Mouse (Mus musculus): ENCODE measurements around the gene Ass1. TPM values are rescaled to one million over a fixed set of nuclear protein-coding genes. Genes with fewer than 3 reads are reported as not detected.
"Not testable (repeated sequence)": the region's sequence is repeated elsewhere in the genome, so short reads cannot be mapped to it uniquely, and the experiment has no call there.

The Ass1 gene
- polyA plus RNA-seq, 1 experiment from 2014 or later: 75.3 TPM

DNA sequence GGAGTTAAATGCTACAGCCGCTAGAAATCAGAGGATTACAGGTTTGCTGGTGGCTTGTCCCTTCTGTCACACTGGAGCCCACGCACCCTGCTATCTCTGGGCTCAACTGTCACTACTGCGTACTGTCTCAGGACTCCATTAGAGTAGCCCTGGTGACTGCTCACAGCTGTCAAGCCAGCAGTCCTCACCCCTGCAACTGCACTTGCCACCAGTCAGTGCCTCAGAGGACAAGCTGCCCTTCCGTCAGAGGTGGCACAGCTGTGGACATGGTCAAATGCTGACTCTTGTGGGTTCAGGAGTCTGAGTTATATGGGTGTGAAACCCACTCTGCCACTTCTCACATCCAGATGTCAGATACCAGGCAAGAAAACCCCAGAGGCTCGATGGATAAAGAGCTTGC lies 68.7 kb downstream of the Ass1 start:
- ATAC-seq (ENCODE audit: low read depth): no peak
- Histone ChIP-seq H3K36me3 (no peaks in the 10 kb centered on the region), H3K4me1 (replicated peaks) (no peaks in the 10 kb centered on the region), H3K9ac (no peak overlapping the region), H3K27ac (no peak overlapping the region), H3K27me3 (no peaks in the 10 kb centered on the region), H3K4me2 (no peak overlapping the region), H3K9me3 (replicated peaks) (no peaks in the 10 kb centered on the region), H3K4me3 (replicated peaks) (no peak overlapping the region)
- DNase-seq: no peak
- WGBS (ENCODE audit: insufficient replicate concordance): 45% methylated on average over 5 of the region's 5 CpGs

DNA sequence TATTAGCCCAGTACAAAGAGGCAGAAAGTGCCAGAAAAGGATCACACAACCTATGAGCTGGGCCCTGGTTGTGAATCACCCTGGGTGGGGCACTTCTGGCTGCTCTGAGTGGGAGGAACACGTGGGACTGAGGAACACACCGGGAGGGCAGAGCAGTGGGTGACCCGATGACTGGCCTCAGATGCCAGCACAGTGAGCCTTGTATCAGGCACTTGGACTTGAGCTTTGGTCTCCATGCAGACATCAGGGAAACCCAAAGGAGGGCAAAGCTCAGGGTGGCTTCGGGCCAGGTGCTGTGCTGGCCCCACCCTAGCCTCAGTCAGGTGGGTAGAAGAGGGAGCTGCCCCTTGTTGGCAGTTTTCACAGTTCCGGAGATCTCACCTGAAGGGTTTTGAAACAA lies 71.6 kb downstream of the Ass1 start:
- ATAC-seq (ENCODE audit: low read depth): no peak

DNA sequence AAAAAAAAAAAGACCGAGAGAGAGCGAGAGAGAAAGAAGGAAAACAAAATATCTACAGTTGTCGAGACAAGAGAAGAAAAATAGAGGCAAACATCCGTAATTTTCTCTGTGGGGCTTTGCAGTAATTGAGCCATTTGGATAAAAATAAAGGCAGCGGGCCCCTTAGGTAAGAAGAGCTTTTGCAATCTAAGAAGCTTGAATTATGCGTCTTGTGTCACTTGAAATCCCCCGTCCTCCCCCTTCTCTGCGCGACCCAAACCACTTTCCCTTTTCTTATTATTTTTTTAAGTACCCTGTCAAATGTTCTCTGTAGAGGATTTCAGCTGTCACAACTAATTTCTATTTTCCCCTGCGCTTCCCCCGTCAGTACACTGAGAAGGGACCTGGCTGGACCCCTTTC lies 77.7 kb downstream of the Ass1 start:
- DNase-seq (no peak), ATAC-seq (ENCODE audit: low read depth) (no peak)
- Histone ChIP-seq H3K4me2 (no peak overlapping the region), H3K27me3 (no peaks in the 10 kb centered on the region), H3K9me3 (replicated peaks) (no peaks in the 10 kb centered on the region), H3K4me3 (replicated peaks) (no peak overlapping the region), H3K36me3 (no peaks in the 10 kb centered on the region), H3K9ac (no peak overlapping the region), H3K4me1 (replicated peaks) (no peaks in the 10 kb centered on the region), H3K27ac (no peak overlapping the region)
- 66% methylated on average over 11 of the region's 11 CpGs for WGBS (ENCODE audit: insufficient replicate concordance)

More for the DNA sequence above, 71.6 kb downstream of the Ass1 start:
- no peaks in the 10 kb centered on the region for H3K9me3 ChIP-seq (replicated peaks)
- H3K9ac ChIP-seq: no peak overlapping the region
- no peak overlapping the region for H3K4me2 ChIP-seq
- H3K36me3 ChIP-seq: no peaks in the 10 kb centered on the region
- H3K27me3 ChIP-seq: no peaks in the 10 kb centered on the region
- H3K27ac ChIP-seq: no peak overlapping the region
- DNase-seq: no peak
- H3K4me1 ChIP-seq (replicated peaks): no peaks in the 10 kb centered on the region
- no peak overlapping the region for H3K4me3 ChIP-seq (replicated peaks)
- 68% methylated on average over 5 of the region's 5 CpGs for WGBS (ENCODE audit: insufficient replicate concordance)

DNA sequence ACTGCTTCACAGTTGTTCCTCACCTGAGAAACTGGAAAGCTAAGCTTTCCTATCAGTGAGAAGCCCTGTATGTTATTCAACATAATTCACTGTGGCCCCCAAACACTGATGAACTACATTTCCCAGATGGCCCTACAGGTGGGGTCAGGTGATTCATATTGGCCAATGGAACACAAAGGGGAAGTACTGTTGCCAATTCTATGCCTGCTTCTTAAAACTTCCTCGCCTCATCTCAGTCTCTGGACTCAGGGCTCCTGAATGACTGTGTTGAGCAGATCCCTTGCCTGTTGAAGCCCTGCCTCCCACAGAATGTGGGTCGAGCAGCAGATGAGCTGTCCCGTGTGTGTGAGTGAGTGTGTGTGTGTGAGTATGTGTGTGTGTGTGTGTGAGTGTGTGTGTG lies 80.5 kb downstream of the Ass1 start:
- no peaks in the 10 kb centered on the region for H3K9me3 ChIP-seq (replicated peaks)
- no peaks in the 10 kb centered on the region for H3K4me1 ChIP-seq (replicated peaks)
- DNase-seq (no peak), ATAC-seq (ENCODE audit: low read depth) (no peak)
- H3K4me3 ChIP-seq (replicated peaks): no peak overlapping the region
- no peaks in the 10 kb centered on the region for H3K36me3 ChIP-seq
- no peak overlapping the region for H3K9ac ChIP-seq
- 64% methylated on average over 3 of the region's 3 CpGs for WGBS (ENCODE audit: insufficient replicate concordance)
- H3K27ac ChIP-seq: no peak overlapping the region
- H3K27me3 ChIP-seq: no peaks in the 10 kb centered on the region
- no peak overlapping the region for H3K4me2 ChIP-seq

DNA sequence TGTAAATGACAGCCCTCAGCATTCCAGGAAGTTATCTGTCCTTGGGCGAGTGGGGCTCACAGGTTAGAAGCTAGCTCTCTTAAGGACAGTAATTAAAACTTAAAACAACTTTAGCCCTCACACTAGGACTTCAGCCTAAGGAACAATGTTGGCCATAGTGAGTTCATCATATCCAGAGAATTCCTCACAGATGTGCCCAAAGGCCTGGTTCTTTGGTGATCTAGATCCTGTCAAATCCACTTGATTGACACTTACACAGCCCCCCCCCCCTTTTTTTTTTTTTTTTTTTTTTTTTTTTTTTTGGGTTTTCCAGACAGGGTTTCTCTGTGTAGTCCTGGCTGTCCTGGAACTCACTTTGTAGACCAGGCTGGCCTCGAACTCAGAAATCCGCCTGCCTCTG lies 81.3 kb downstream of the Ass1 start:
- H3K4me3 ChIP-seq (replicated peaks); H3K27me3 ChIP-seq; H3K27ac ChIP-seq; ATAC-seq (ENCODE audit: low read depth); H3K4me1 ChIP-seq (replicated peaks); H3K36me3 ChIP-seq; DNase-seq; H3K4me2 ChIP-seq; H3K9ac ChIP-seq; H3K9me3 ChIP-seq (replicated peaks): not testable (repeated sequence)
- WGBS (ENCODE audit: insufficient replicate concordance): 79% methylated on average over 3 of the region's 3 CpGs

DNA sequence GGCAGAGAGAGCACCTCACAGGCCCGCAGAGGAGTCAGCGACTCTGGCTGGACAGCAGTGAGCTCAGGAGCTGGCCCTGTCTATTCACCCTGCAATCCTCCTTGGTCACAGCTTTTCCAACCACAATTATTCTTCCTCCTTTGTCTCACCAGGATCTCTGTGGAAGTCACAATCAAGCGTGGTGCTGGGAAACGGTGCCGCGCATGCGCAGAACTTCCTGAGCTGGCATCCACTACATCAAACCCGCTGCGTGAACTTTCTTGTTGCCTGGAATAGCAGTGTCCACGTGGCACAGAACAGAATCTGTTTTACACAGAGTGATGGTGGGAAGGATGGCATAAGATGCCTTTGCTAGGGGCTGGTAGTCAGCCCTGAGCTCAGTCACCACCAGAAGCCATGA lies 82.0 kb downstream of the Ass1 start:
- Histone ChIP-seq H3K4me1 (replicated peaks) (no peaks in the 10 kb centered on the region), H3K4me2 (no peak overlapping the region), H3K9me3 (replicated peaks) (no peaks in the 10 kb centered on the region), H3K4me3 (replicated peaks) (no peak overlapping the region), H3K27me3 (no peaks in the 10 kb centered on the region), H3K9ac (no peak overlapping the region), H3K36me3 (no peaks in the 10 kb centered on the region), H3K27ac (no peak overlapping the region)
- ATAC-seq (ENCODE audit: low read depth): no peak
- no peak for DNase-seq
- 80% methylated on average over 10 of the region's 10 CpGs for WGBS (ENCODE audit: insufficient replicate concordance)

DNA sequence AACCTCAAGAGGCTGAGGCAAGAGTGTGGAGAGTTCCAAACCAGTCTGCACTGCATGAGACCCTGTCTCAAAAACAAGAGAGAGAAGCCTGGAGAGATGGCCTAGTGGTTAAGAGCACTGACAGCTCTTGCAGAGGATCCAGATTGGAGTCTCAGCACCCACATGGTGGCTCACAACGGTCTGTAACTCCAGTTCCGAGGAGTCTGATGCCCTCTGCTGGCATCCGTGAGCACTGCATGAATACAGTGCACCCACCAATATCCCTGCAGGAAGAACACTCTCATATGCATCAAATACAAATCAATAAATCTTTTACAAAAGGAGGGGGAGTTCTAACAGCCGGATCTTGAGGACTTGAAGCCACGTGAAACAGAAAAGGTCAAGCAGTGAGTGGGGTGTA lies 84.6 kb downstream of the Ass1 start:
- H3K27ac ChIP-seq: no peak overlapping the region
- H3K9me3 ChIP-seq (replicated peaks): no peaks in the 10 kb centered on the region
- 62% methylated on average over 5 of the region's 5 CpGs for WGBS (ENCODE audit: insufficient replicate concordance)
- no peak overlapping the region for H3K4me3 ChIP-seq (replicated peaks)
- DNase-seq (no peak), ATAC-seq (ENCODE audit: low read depth) (no peak)
- H3K27me3 ChIP-seq: no peaks in the 10 kb centered on the region
- no peak overlapping the region for H3K4me2 ChIP-seq
- no peaks in the 10 kb centered on the region for H3K36me3 ChIP-seq
- no peaks in the 10 kb centered on the region for H3K4me1 ChIP-seq (replicated peaks)
- no peak overlapping the region for H3K9ac ChIP-seq

Other genes with a start within 250 kb of the Ass1 start
- 2.2 and 2.3 TPM in 2 replicates for gene Ncs1, start 224.4 kb upstream of the Ass1 start, polyA plus RNA-seq (2015; fragmentation: Nextera tagmentation; extraction: Ambion mirVana)
- gene Hmcn2, start 155.8 kb upstream of the Ass1 start, polyA plus RNA-seq (2015; fragmentation: Nextera tagmentation; extraction: Ambion mirVana): 0.23 and 0.25 TPM in 2 replicates
- gene Fubp3, start 102.4 kb downstream of the Ass1 start, polyA plus RNA-seq (2015; fragmentation: Nextera tagmentation; extraction: Ambion mirVana): 28.3 and 37.4 TPM in 2 replicates
- gene Prdm12, start 169.8 kb downstream of the Ass1 start, polyA plus RNA-seq (2015; fragmentation: Nextera tagmentation; extraction: Ambion mirVana): not detected in 2 replicates
- gene Exosc2, start 200.5 kb downstream of the Ass1 start, polyA plus RNA-seq (2015; fragmentation: Nextera tagmentation; extraction: Ambion mirVana): 51.2 and 53.7 TPM in 2 replicates
- 6.2 and 7.5 TPM in 2 replicates for gene Abl1, start 218.2 kb downstream of the Ass1 start, polyA plus RNA-seq (2015; fragmentation: Nextera tagmentation; extraction: Ambion mirVana)

Data from liver, embryonic 13.5 days (tissue).